Comparison of ENCODE assay signal across 20 mouse cellular contexts in the genomic region with DNA sequence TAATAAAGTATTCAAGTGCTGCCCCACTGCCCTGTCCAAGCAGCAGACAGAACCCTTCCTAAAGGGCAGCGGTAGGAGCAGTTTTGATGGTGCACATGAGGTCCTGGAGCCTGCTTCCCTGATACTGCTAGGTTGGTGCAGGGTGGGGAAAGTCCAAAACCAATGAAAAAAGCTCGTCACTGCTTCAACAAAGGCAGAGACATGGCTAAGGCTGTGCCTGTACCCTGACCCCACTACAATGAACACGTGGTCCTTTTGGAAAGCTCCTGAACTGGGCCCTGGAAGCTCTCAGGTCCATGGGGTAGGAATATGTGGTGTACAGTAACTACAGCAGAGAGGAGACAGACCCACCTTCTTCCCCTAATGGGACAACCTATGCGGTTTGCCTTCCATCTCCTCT.
DNase-seq lines count a peak whose midpoint lies in the region; ATAC-seq and TF ChIP-seq lines count a peak whose summit lies in the region.
"Had no signal": no experiment of that assay in that cellular context is flagged by ENCODE, and none has a peak within 500 bp of the region (broad histone marks: within the 10 kb centered on the region; RNA-seq: fewer than 3 reads in every experiment).

No protein-coding gene starts in this region.

- H3K4me2 ChIP-seq in lung, embryonic 16.5 days (ENCODE audit: low read depth, low read length) = no peak overlapping the region
- no peak overlapping the region for H3K4me2 ChIP-seq in stomach, embryonic 16.5 days (ENCODE audit: low read depth, low read length)
- H3K4me2 ChIP-seq: heart, embryonic 12.5 days; hindbrain, embryonic 15.5 days had no signal

- H3K4me1 ChIP-seq in kidney, adult 2 months (ENCODE audit: control insufficient read depth, insufficient read depth, low read length) = no peaks in the 10 kb centered on the region
- peaks cover 17% of the 10 kb centered on the region for H3K4me1 ChIP-seq in lung, embryonic 16.5 days (replicated peaks; ENCODE audit: control insufficient read depth, insufficient read depth, low read length)
- H3K4me1 ChIP-seq in stomach, embryonic 16.5 days (ENCODE audit: control insufficient read depth, insufficient read depth, low read length) = peaks cover 16% of the 10 kb centered on the region
- H3K4me1 ChIP-seq: hindbrain, embryonic 15.5 days had no signal

- peak; percentile 5; the same call in 1 of the 2 replicates for ATAC-seq in lung, embryonic 16.5 days (ENCODE audit: low read depth)
- no peak for ATAC-seq in stomach, embryonic 16.5 days (ENCODE audit: insufficient read depth, low FRiP score)
- ATAC-seq: activated CD4-positive, CD25-positive, alpha-beta regulatory T cell, adult 4 months; forebrain, embryonic 14.5 days; Patski had no signal

- no peak overlapping the region for H3K27ac ChIP-seq in kidney, adult 2 months (ENCODE audit: insufficient read depth, low read depth, low read length)
- peak overlapping the region; percentile 19 for H3K27ac ChIP-seq in lung, embryonic 16.5 days (ENCODE audit: low read length)
- H3K27ac ChIP-seq in stomach, embryonic 16.5 days (ENCODE audit: low read length) = peak overlapping the region; percentile 14; the same call in 1 of the 2 replicates
- H3K27ac ChIP-seq: embryonic facial prominence, embryonic 10.5 days; gastrocnemius, adult 2 months; hindbrain, embryonic 15.5 days had no signal

- no peak overlapping the region for H3K9ac ChIP-seq in lung, embryonic 16.5 days (ENCODE audit: low read length)
- no peak overlapping the region for H3K9ac ChIP-seq in stomach, embryonic 16.5 days (ENCODE audit: low read length)
- H3K9ac ChIP-seq: heart, embryonic 12.5 days; hindbrain, embryonic 15.5 days had no signal

- H3K9me3 ChIP-seq in lung, embryonic 16.5 days (ENCODE audit: control insufficient read depth, low read length) = no peaks in the 10 kb centered on the region
- no peaks in the 10 kb centered on the region for H3K9me3 ChIP-seq in stomach, embryonic 16.5 days (replicated peaks; ENCODE audit: control insufficient read depth, low read length)
- H3K9me3 ChIP-seq: embryonic facial prominence, embryonic 10.5 days; heart, embryonic 12.5 days; hindbrain, embryonic 15.5 days had no signal

- H3K4me3 ChIP-seq in kidney, adult 2 months (ENCODE audit: insufficient read depth, low read depth, low read length) = no peak overlapping the region
- H3K4me3 ChIP-seq in lung, embryonic 16.5 days (ENCODE audit: low read length) = no peak overlapping the region
- no peak overlapping the region for H3K4me3 ChIP-seq in stomach, embryonic 16.5 days (replicated peaks; ENCODE audit: low read length)
- H3K4me3 ChIP-seq: embryonic facial prominence, embryonic 10.5 days; gastrocnemius, adult 2 months; heart, embryonic 12.5 days; hindbrain, embryonic 15.5 days had no signal

- H3K36me3 ChIP-seq in kidney, adult 2 months (ENCODE audit: control insufficient read depth, insufficient read depth, low read length) = no peaks in the 10 kb centered on the region
- no peaks in the 10 kb centered on the region for H3K36me3 ChIP-seq in lung, embryonic 16.5 days (ENCODE audit: control insufficient read depth, insufficient read depth, low read length)
- no peaks in the 10 kb centered on the region for H3K36me3 ChIP-seq in stomach, embryonic 16.5 days (ENCODE audit: control insufficient read depth, insufficient read depth, low read length)
- H3K36me3 ChIP-seq: embryonic facial prominence, embryonic 10.5 days; heart, embryonic 12.5 days; hindbrain, embryonic 15.5 days had no signal

- TF ChIP-seq POLR2A in kidney, adult 2 months (IDR thresholded peaks at IDR 0.05; ENCODE audit: low read depth, low read length) = no peak

- peak; percentile 14 for DNase-seq in kidney, adult 2 months
- no peak for DNase-seq in kidney, postnatal 10 days
- DNase-seq in lung, adult 18-20 months = no peak
- DNase-seq in spleen, postnatal 14 days (ENCODE audit: low spot score in 2 of 2) = no peak
- DNase-seq: adrenal gland, postnatal 36 days; cerebellum, adult 2 months; cerebellum, postnatal 10 days; gastrocnemius, adult 2 months; gastrocnemius, postnatal 25 days; heart, adult 18-20 months; heart, postnatal 36 days had no signal

- no peaks in the 10 kb centered on the region for H3K27me3 ChIP-seq in kidney, adult 2 months (replicated peaks; ENCODE audit: control insufficient read depth, insufficient read depth, low read length)
- no peaks in the 10 kb centered on the region for H3K27me3 ChIP-seq in lung, embryonic 16.5 days (ENCODE audit: control insufficient read depth, insufficient read depth, low read depth, low read length)
- no peaks in the 10 kb centered on the region for H3K27me3 ChIP-seq in stomach, embryonic 16.5 days (ENCODE audit: control insufficient read depth, insufficient read depth, low read length)
- H3K27me3 ChIP-seq: CH12.LX; heart, embryonic 12.5 days; hindbrain, embryonic 15.5 days; Patski had no signal

- WGBS in kidney, adult 2 months = 61% methylated on average over 4 of the region's 4 CpGs
- WGBS in lung, embryonic 16.5 days = 65% methylated on average over 4 of the region's 4 CpGs
- WGBS in stomach, embryonic 16.5 days = 73% methylated on average over 4 of the region's 4 CpGs

- TF ChIP-seq CTCF in kidney, adult 2 months (conservative IDR thresholded peaks at IDR 0.05; ENCODE audit: insufficient read depth, insufficient read length, low read depth, low read length) = no peak
